Mouse (Mus musculus) heart, postnatal 0 days (tissue): ENCODE data around the gene Inha.

Experiments used
- CTCF ChIP-seq: IDR thresholded peaks from 2 replicates; pipeline ENCODE4 v1.5.1; 2016; ENCODE audit warnings: antibody characterized with exemption, control low read depth, low read depth
- EP300 ChIP-seq: IDR thresholded peaks from 2 replicates; pipeline ENCODE4 v1.6.1; 2016; ENCODE audit warnings: antibody characterized with exemption, low read depth

GRCm38 (mm10) chr1:75512550-75512949 is 5.7 kb downstream of the Inha start:
- TF ChIP-seq CTCF (no peak), EP300 (no peak)
